In genomic region chr9:41592101-41592500, GRCm38 (mm10) we compare ENCODE assay signal across 12 mouse cellular contexts.
"Had no signal": no experiment of that assay in that cellular context is flagged by ENCODE, and none has a peak within 500 bp of the region (broad histone marks: within the 10 kb centered on the region; RNA-seq: fewer than 3 reads in every experiment).

No protein-coding gene starts in this region.

- H3K27me3 ChIP-seq: limb, embryonic 15.5 days; liver, embryonic 12.5 days; megakaryocyte, embryonic 14.5 days; neural tube, embryonic 12.5 days had no signal

- H3K27ac ChIP-seq: kidney, postnatal 0 days; limb, embryonic 15.5 days; liver, embryonic 12.5 days; macrophage; neural tube, embryonic 12.5 days; stomach, postnatal 0 days had no signal

- H3K4me3 ChIP-seq: limb, embryonic 15.5 days; liver, embryonic 12.5 days; megakaryocyte, embryonic 14.5 days; neural tube, embryonic 12.5 days had no signal

- H3K4me1 ChIP-seq: liver, embryonic 12.5 days; megakaryocyte, embryonic 14.5 days had no signal

- ATAC-seq: liver, embryonic 12.5 days had no signal

- H3K9me3 ChIP-seq: limb, embryonic 15.5 days; liver, embryonic 12.5 days; megakaryocyte, embryonic 14.5 days; neural tube, embryonic 12.5 days had no signal

- H3K9ac ChIP-seq: limb, embryonic 15.5 days; liver, embryonic 12.5 days; lung, embryonic 14.5 days; neural tube, embryonic 12.5 days had no signal

- H3K4me2 ChIP-seq: limb, embryonic 15.5 days; liver, embryonic 12.5 days; lung, embryonic 14.5 days; neural tube, embryonic 12.5 days had no signal

- DNase-seq: layer of hippocampus, adult 9-11 months; layer of hippocampus, postnatal 36 days; lung, embryonic 14.5 days; lung, postnatal 14 days; thymus, postnatal 4 days had no signal
